Mouse (Mus musculus): ENCODE results near the gene Tff3.
A peak's percentile ranks its signal among the peaks of the same experiment; 100 is the strongest.

The Tff3 gene

DNA sequence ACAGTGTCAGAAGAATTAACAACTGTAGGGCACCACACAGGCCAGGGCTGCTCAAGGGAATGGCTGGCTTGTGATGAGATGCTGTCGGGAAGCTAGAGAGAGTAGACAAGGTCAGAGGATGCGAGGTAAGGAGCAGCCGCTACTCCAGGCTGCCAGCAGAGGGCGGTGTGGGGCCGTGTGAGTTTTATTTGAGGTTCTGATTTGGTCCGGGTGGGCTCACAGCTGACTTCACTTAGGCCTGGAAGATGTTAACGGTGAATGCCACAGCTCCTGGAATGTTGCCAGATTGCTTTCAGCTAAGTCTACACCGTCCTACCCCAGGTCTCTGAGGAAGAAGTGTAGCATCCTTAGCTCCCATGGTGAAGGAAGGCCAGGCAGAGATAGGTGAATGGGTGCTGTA lies 7.5 kb downstream of the Tff3 start:
- DNase-seq (ENCODE audit: low spot score in 2 of 2): peak; percentile 25 to 50

DNA sequence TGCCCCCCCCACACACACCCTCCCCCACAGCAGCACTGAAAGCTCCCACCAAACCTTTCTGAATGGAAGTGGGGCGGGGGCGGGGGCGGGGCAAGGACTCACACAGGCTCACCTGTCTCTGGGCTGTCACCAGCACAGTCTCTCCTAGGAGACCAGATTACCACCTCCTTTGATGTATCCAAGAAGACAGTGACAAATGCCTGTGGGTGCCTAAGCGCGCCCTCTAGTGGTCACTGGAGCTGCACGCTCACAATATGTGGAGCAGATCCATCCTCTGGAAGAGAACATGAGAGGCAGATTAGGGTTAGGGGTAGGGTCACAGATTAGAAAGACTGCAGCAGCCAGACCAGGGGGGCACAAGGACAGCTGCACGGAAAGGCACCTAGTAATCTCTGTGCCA lies 10.0 kb downstream of the Tff3 start:
- DNase-seq (ENCODE audit: low spot score in 2 of 2): peak; percentile 53 to 74

DNA sequence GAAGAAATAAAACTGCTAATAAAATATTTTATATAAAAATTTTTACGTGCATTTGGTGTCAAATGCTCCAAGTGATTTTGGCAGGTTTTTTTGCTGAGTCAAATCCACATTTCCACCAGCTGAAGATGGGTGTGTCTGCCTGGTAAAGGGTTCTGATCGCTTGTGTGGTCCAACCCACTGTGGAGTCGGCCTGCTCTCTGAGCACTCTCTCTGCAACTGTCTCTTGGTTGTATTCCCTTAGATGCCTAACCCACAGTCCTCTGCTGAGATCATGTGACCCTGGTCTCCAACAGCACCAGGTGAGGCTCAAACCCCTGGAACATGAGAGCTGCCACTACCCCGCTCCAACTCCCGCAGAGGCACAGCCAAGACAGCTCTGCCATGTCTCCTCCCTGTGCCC lies 11.5 kb downstream of the Tff3 start:
- DNase-seq (ENCODE audit: low spot score in 2 of 2): no peak

DNA sequence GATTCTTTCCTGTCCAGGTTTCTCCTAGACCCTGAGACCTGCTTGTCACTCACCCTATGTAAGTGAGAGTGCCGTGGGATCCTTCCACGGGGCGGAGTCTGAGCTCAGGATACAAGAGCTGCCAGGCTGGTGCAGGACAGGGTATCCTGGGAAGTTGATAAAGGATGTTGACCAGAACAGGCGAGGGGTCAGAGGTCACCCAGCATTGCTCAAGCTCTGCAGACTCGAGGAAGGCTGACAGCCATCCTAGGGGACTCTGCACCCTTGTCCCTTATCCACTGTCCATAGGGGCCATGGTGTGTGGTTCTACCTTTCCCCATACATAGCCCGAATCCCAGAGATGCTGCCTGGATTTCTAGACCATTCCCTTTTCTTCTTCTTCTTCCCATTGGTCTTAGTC lies 13.4 kb downstream of the Tff3 start:
- no peak for DNase-seq (ENCODE audit: low spot score in 2 of 2)

DNA sequence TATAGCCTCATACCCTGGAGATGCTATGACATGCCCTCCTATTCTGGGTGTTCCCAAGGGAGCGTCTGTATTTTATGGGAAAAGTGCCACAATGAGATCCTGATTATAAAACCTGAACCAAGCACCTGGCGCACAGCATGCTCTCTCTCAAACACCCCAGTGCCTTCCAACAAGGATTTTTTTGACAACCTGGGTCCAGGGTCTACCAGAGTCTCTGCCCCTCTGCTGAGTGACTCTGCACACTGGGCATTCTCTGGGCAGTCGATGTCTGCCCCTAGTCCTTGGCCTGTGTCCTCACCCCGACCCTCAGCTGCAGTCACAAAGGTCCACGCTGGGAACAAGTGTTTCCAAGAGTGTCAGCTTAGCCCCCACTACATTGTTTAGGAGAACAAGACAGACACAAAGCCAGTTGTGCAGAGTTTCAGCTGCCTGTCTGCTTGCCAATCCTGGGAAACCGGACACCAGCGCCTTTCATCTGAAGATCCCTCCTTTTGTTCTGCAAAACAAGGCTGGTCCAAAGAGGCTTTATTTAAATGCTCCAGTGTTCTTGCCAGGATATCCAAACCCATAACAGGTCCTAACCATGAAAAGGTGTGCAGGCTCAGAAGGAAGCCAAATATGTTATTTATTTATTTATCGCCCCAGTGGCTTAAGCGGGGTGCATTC lies 16.1 kb downstream of the Tff3 start:
- DNase-seq (ENCODE audit: low spot score in 2 of 2): no peak

DNA sequence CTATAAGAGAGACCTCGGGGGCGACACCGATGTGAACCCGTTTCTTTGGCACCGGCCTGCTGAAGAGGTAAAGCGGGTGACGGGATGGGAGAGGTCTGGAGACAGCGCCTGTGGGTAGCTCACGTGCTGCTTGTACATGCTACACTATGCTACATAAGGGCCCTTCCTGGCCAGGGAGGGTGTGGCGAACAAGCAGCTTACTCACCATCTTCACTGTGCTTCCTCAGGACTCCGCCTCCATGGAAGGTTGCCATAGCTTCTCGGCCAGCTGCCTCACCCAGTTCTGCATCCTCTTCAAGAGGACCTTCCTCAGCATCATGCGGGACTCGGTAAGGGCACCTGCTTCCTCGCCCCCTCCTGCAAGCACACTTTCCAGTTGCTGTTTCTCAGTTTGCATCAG lies 21.1 kb downstream of the Tff3 start:
- DNase-seq (ENCODE audit: low spot score in 2 of 2): no peak

DNA sequence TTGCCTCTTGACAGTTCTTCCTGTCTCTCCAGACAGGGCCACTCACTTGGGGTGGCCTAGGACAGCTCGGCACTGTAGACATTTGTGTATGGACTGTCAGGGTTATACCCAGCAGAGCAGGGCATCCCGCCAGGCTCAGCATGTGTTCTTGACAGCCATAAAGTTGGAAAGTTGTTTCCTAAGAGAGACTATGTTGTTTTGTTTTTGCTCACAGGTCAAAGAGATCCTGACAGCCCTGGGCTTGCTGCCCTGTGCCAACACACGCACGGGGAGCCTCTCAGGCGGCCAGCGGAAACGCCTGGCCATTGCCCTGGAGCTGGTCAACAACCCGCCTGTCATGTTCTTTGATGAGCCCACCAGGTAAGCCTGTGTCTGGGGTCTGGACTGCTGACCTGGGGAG lies 25.6 kb downstream of the Tff3 start:
- no peak for DNase-seq (ENCODE audit: low spot score in 2 of 2)

DNA sequence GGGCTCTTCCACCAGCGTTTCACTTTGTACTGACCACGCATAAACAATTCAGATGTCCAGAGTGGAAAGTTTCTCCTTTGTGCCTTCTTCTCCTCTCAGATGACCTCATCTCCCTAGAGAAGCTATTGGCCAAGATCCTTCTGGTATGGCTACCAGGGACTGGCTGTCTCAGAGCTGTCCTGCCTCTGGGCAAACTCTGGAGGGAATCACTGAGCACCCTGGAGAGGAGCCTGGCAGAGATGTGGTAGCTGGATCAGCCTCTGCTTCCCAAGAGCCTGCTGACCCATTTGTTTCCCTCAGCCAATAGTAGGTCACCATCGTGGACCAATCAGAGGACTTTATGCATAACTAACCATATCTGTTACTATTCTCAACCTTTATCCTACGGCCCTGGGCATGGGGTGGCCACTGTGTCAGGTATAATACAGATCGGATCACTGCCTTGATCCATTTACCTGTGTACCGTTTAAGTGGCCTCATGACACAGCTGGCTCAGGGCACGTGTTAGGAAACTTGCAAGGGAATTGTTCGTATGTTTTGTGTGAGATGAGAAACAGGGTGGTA lies 26.4 kb downstream of the Tff3 start:
- no peak for DNase-seq (ENCODE audit: low spot score in 2 of 2)

DNA sequence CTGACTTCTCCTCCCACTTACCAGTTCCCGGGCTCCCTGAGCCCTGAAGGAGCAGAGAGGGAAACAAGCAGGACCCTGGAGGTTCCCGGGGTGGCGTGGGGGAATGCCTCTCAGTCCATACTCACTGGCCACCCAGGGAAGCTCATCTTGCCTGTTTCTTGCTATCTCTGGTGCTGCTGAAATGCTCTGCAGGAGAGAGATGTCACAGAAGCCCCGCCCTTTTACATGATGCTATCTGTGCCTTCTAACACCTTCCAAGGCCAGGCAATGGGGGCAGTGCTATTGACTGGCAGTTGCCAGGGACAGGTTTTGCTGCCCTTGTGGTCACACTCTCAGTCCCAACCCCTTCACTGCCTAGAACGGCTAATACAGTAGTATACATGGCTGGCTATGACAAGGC lies 30.7 kb downstream of the Tff3 start:
- DNase-seq (ENCODE audit: low spot score in 2 of 2): no peak

DNA sequence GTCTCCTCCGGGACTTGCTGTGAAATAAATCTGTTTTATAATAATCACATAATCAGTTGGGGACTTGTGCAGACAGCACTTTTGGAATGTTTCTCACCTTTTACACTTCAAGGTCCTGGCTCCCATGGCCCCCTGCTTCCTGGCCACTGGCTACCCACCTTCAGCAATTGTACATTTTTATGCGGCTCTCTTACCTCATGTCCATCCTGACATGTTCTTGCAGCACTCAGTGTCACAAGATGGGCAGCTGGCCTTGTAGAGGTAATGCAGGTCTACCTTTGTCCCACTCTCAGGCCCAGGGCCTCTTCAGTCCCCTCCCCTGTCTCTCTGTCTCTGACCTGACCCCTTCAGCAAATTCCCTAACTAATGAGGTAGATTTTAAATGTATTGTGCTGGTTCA lies 32.6 kb downstream of the Tff3 start:
- no peak for DNase-seq (ENCODE audit: low spot score in 2 of 2)

DNA sequence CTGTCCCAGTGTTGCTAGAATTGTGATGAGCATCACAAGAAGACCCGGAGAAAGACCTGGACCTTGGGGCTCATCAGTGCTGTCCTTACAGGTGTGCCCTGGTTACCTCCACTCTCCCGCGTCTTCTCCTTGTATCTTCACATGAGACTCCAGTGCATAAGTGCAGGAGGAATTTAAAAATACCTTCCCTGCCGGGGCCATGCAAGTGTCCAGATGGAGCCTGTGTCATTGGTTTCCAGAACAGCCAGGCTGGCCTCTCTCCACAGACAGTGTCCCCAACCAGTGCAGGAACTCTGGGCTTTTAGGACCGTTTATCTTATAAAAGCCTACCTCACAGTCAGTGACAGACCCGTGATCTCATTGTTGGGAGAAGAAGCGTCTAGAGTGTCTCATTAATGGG lies 33.9 kb downstream of the Tff3 start:
- DNase-seq (ENCODE audit: low spot score in 2 of 2): no peak

DNA sequence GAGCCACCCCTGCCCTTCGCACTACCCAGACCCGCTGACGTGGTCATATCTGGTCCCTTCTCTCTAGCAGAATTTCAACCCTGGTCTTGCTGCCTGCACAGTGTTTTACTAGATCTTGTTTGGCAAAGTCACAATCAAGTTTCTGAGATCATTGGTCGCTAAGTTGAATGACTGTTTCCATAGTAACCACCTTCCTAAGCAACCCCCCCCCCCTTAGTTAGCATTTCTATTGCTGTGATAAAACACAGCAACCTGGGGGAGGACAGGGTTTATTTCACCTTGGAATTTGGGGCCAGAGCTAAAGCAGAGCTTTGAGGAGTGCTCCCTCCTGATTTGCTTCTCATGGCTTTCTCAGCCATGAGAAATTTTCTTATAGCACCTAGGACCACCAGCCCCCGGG lies 34.7 kb downstream of the Tff3 start:
- no peak for DNase-seq (ENCODE audit: low spot score in 2 of 2)

DNA sequence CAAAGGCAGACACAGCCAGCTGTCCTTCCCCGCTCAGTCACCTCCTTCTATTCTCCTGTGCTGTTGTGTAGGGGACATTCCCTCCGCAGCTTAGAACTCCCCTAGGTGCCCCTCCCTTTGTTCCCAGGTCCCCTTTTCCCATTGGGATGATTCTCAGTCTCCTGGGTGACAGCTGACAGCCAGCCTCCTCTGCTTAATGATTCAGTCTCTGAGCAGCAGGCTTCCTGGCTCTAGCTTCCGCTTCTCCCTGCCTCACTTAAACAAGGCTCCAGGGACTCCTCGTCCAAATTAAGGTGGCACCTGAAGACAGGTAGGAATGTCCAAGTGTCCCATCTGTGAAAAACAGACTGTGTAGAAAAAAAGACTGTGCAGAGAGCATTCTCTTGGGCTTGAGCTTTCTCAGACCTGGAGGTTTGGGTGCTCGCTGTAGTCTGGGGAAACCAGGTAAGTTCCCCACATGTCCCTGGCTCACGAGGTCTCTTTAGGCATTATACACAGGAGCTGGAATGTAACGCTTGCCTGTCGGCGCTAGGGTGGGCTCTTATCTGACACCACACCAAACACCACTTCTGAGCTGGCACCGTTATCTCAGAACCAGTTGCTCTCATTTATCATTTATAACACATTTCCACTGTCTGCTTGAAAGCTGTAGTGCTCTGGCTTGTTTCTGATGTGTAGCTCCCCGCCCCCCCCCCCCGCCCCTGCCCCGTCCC lies 38.3 kb downstream of the Tff3 start:
- no peak for DNase-seq (ENCODE audit: low spot score in 2 of 2)

DNA sequence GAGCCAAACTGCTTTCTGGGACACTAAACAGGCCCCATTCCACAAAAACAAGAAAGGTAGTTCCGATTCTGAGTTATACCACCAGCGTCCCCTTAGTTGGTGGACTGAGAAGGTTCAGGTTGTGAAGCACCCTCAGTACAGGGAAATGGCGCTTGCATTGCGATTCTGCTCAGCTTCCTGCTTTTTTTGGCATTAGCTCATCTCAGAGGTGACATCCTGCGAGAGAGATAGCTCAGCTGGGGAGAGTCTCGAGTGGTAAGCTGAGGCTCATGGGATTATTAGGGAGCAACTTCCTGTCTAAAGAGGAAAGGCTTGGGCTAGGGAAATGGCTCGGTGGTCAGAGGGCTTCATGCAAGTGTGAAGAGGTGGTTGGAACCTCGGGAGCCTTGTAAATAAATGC lies 39.6 kb downstream of the Tff3 start:
- DNase-seq (ENCODE audit: low spot score in 2 of 2): no peak

DNA sequence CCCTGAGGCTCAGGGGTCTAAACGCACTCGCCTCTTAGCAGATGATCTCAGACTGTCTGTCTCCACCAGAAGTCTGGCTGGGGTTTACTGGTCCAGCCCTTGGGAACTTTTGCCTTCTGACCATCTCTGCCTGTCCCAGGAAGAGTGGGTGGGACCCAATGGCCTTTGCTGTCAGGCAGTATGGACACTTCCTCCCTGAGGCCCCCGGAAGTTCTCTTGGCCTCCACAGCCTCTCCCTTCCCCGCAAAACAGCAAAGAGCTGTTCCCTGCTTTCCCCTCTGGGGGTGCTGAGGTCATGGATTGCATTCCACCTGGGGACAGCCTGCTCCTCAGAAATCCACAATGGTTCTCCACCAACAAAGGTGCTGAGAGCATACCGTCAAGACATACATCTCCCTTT lies 40.7 kb downstream of the Tff3 start:
- no peak for DNase-seq (ENCODE audit: low spot score in 2 of 2)

DNA sequence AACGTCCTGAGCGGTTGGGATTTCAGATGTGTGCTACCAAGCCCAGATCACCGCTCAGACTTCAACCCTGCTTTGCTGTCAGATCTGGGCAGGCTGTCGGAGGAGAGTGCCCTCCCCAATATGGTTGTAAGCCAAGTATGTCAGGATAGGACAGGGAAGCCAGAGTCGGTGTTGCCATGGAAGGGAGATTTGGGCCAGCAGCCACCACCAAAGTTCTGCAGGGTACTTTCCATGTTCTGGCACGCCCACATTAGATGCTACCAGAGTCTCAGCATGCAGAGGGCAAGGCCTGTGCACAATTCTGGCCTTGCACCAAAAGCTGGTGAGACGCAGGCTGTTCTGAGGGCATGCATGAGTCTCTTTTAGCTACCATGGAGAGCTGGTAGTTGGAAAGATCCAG lies 43.2 kb downstream of the Tff3 start:
- DNase-seq (ENCODE audit: low spot score in 2 of 2): no peak

DNA sequence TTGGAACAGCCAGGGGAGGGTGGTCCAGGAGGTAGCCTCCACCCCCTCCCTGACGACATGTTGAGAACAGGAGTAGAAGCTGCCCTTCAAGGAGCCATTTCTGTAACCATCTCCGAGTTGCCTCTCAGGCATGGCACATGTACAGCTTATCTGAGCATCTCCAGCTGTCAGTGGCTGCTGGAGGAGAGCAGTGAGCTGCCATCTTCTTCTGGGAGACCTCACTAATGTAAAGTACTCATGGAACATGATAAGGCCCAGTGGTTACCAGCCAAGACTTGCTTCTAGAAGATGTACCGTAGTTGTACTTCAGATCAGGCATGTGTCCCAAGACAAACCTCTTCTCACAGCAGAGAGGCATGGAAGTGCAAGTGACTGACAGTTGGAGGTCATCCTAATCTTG lies 43.9 kb downstream of the Tff3 start:
- DNase-seq (ENCODE audit: low spot score in 2 of 2): no peak

DNA sequence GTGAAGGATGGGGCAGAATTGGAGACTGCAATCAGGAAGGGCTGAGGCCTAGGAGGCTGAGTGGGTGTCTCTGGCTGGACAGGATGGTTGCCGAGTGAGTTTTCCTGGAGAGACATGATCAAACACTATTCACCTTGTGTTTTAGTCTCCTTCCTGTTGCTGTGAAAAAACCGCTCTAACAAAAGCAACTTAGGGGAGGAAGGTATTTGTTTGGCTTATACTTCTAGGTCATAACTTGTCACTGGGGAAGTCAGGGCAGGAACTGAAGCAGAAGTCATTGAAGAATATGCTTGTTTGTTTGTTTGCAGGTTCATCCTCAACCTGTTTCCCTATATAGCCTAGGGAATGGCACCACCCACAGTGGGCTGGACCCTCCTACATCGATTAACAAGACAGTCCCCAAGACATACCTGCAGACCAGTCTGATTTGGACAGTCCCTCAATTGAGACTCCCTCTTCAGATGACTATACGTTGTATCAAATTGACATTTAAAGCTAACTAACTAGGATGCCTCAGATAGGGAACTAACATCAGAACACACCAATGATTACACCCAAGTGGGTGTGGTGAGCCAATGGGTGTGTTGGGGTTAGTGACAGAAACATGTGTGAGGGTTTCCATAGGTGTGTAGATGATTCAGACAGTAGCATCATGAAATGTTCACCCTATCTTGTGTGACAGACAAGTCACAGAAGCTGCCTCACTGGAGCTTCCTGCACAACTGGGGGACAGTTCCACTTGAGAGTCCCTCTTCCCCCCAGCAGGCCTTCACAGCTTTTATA lies 47.0 kb downstream of the Tff3 start:
- no peak for DNase-seq (ENCODE audit: low spot score in 2 of 2)

DNA sequence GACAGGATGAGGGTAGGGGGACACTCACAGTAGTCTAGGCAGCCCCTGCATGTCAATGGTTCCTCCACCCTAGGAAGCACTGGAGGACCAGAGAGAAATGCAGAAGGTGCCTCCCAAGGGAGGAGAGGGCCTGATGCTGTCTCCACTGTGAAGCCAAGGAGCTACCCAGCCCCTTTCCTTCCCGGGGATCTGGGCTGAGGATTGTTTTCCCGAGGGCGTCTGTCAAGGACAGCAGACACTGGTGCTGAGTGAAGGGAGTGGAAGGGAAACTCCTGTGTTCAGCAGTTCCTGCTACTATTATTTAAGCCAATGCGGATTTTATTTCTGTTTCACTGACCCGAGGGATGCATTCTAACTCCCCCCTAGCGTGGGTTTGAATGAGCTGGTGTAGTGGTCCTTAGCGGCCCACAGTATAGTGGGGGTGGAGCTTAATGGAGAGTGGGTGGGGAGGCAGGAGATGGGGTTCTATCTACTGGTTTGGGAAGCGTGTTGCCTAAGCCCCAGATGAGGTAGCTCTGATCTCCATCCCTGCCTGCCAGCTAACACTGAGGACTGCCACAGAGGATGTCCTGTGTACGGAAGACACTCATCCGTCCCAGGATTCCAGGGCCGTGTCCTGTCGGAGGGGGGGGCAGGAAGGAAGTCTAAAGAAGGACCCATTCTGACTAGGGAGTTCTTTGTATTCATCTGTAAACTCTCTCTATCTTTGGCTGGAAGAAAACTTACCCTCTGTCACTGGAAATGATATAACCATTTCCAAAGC lies 50.2 kb downstream of the Tff3 start:
- DNase-seq (ENCODE audit: low spot score in 2 of 2): no peak

DNA sequence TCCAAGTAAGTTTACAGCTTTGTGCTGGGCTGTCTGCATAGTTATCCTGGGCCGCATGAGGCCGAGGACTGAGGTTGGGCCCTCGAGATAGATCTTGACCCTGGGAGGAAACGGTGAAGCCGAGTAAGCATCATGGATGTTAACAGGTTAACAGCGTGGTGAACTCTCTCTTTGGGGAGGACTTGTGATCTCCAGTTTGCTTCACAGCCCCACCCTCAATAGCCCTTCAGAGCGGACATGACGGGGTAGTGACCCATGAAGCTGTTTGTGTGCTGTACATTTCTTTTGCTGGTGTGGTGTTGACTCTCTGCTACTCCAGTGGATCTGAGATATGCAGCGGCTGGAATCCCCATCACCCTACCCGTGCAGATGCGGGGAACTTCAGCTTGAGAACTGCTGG lies 50.9 kb downstream of the Tff3 start:
- no peak for DNase-seq (ENCODE audit: low spot score in 2 of 2)

DNA sequence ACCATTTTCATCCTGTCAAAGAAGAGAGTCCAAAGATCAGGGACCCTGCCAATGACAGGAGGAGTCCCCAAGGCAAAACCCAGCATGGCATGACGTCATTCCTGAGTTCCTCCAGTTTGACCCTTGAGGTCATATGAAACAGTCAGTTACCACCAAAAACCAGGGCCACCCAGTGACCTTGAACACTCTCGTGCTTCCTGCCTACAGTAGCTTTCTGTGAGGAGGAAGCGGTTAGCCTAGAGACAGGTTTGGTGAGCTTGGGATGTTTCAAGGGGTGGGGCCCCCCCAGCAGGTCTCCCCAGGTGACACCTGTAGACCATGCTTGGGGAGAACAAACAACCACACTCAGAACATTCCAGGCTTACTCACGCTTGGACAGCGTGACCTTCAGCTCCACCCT lies 51.9 kb downstream of the Tff3 start:
- no peak for DNase-seq (ENCODE audit: low spot score in 2 of 2)

DNA sequence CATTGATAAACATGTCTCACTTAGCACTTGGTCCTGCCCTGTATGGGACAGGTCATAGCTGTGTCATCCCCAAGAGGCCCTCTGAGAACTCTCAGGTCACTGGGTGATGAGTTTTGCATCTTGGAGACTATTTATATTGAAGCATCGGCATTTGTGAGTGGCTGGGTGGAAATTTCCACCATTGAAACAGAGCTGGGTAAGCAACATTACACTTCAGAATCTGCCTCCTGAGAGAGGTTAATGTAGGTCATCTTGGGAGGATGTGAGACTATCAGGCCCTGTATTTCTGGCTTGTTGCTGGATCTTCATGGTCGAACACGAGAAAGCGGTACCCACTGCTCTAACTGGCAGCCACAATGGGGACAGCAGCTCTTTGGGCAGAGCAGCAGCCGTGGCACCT lies 54.0 kb downstream of the Tff3 start:
- DNase-seq (ENCODE audit: low spot score in 2 of 2): peak in 1 of 2 experiments; percentile 21

All from spleen, postnatal 14 days (tissue).